Mouse (Mus musculus) heart, adult 18-20 months (tissue): ENCODE results near the gene Srp72. TPM values are rescaled to one million over a fixed set of nuclear protein-coding genes. Genes with fewer than 3 reads are reported as not detected.
"Not testable (repeated sequence)": the region's sequence is repeated elsewhere in the genome, so short reads cannot be mapped to it uniquely, and the experiment has no call there.

Source experiments
- DNase-seq, 2 experiments: peaks; one replicate each; pipeline ENCODE4 v3.0.0; 2021 to 2022; ENCODE audit warnings: mixed read lengths in 1 of 2
- total RNA-seq, 2 experiments: library from RNA; stranded (reverse); gene quantifications; 2 replicates each; pipeline ENCODE4 v1.2.3; 2021

Gene Srp72
- total RNA-seq, 2 experiments from 2014 or later: 40.4 to 50.6 TPM

DNA sequence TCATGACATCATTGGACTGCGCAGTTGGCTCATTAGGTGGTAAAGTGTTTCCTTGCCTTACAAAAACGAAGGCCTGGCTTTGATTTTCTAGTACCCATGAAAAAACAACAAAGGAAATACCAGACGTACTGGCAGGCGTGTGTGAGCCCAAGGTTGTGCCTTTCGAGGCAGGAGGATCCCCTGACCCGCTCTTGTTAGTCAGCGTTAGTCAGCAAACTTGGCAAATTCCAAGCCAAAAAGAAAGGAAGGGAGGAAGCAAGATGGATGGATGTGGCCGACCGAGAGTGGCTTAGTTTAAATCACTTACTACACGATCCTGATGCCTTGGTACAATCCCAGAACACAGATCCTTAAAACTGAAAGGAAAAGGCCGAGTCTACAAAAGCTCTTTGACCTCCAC is 11.9 kb upstream of the Srp72 start:
- no peak for DNase-seq

DNA sequence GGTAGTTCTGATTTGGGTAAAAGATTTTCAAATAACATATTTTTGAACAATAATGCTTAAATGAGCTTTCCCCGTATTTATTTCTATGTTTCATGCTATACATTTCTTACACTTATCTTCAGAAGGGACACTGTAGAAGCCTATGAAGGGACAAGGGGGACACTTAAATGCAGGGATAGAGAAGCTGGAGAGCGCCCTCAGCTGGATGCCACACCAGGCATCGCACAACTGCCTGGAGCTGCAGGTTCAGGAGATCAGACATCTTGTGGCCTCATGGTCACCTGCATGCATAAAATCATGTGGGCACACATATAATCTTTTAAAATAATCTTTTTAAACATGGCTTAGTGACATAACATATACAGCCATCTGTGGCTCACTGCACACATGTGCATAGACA is 9.8 kb upstream of the Srp72 start:
- no peak for DNase-seq

DNA sequence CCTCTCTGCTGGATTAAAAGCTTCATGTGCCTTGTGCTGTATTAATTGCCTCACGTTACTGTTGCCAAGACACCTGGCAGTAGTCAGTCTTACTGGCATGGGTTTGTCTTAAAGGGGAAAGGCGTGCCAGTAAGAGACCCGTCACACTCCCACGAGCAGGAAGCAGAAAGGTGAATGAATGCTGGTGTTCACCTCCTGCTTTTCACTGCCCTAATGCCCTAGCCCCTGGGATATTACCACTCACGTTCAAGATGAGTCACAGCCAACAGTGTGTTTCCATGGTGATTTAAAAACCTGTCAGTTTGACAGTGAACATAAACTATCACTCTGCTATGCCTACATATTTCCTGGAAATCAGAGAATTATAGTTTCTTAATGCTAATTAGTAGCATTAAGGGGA is 5.2 kb upstream of the Srp72 start:
- DNase-seq: no peak

DNA sequence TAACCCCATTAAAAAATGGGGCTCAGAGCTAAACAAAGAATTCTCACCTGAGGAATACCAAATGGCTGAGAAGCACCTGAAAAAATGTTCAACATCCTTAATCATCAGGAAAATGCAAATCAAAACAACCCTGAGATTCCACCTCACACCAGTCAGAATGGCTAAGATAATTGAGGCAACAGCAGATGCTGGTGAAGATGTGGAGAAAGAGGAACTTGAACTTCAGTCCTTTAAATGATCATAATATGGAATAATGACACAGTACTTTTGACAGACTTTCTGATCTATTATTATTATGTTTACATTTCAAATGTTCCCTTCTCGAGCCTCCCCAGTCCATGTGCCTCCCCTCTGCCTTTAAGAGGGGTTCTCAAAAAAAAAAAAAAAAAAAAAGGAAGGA is 3.4 kb upstream of the Srp72 start:
- DNase-seq: not testable (repeated sequence)

DNA sequence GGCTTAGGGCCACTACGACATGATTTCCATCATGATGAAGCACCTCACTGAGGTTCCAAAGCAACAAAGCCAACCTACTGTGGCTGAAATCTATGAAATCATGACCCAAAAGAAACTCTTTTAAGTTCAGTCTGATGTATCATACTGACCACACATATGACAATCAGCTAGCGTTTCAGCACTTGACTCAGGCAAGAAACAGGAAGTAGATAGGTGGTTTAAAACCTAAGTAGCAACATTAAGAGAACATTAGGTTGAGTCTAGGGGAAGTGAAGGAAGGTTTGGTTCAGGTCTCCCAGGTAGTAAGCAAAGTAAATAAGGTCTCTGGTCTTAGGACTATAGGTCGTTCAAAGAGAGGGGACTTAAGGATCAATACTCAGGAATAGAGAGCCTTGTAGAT is 995 bp upstream of the Srp72 start:
- no peak for DNase-seq

DNA sequence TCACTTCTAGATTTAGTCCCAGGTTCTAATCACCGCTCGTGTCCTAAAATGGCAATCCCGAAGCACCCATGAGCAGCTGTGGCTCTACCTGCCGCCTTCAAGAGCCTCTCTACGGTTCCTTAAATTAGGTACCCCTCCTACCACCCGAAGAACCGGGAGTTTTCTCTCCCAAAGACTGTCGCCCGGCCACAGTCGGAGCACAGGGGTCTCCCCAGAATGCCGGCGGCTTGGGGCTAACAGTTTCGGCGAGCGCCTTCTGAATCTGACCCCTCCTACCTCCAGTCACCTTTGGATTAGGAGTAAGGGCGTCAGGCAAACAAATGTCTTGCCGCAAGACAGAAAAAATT is 303 bp upstream of the Srp72 start:
- no peak for DNase-seq

DNA sequence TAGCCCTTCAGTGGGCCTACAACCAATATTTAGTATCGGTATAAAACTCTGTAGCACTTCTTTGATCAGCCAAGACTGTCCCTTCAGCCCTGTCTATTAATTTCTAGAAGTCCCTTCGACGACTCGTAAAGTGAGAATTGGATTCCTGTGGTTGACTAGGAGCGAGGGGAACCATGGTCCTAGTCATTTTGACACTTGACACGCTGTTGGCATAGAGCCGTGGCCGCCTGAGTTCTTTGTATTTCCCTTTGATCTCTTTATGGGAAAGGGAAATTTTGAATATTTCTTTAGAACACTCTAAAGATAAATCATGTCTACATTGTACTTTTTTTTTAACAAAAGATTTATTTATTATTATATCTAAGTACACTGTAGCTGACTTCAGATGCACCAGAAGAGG is 1.3 kb downstream of the Srp72 start:
- DNase-seq: no peak

DNA sequence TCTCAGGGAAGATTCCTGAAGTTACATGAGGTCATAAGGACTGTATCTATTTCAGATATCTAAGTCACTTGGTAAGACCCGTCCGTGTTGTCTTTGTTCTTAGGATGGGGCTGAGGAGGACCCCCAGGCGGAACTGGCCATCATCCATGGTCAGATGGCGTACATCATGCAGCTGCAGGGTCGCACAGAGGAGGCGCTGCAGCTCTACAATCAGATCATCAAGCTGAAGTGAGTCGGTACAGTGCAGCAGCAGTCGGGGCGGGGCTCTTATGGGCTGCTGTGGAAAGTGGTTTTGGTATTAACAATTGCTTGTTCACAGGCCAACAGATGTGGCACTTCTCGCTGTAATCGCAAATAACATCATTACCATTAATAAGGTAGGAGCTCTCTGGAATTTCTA is 9.5 kb downstream of the Srp72 start:
- no peak for DNase-seq

DNA sequence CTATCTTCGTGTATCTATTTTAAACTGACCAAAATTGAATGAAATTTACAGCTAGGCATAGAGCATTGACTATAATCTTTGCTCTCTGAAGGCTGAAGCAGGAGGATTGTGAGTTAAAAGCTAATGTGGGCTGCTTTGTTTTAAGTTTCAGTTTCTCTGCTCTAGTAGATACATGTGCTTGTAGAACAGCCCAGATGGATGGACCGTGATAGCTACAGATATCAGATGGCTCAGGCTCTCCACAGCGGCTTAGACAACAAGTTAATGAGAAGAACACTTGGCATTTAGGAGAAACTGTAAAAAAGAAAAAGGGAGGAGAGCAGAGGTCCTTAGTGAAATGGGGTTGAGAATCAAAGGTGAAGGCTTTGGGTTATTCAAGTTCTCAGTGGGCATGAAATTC is 16.3 kb downstream of the Srp72 start:
- no peak for DNase-seq

DNA sequence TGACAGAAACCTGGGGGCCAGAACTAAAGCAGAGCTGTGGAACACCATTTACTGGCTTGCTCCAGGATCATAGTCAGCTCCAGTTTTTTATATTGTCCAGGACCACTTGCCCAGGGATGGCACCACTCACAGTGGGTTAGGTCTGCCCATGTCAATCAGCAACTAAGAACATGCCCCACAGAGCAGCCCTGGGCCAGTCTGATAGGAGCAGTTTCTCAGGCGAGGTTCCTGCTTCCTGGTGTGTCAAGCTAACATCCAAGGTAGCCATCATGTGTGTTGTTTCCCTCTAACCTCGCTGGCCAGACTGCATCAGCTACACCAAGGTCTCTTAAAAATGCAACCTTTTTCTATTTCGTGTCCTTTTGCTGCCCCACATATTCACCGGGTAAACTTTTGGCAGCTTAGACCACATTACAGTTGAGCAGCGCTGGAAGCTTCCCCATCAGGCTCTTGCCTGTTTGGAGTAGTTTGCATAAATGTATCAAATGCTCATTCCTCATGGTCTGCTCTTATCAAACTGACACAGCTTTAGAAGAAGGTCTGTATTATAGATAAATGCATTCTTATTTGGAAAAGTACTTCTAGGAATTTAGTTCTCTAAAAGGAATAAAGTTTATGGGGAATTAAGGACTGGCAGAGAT is 18.8 kb downstream of the Srp72 start:
- DNase-seq: no peak

DNA sequence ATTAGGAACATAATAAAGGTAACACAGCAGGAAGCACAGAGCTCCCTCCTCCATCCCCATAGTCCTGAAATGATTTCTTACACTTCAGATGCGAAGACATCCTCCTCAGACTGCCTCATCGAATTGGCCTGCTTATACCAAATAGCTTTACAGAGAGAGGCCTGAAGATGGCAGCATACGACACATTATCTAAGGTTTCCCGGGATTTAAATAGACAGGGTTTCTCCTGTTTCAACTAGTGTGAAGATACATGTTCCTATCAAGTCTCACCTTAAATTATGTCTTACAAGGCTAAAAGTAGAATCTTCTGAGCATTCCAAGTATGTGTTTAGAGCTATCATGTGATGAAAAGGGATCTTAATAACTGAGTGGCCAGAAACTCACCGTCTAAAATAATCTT is 23.9 kb downstream of the Srp72 start:
- DNase-seq: no peak

DNA sequence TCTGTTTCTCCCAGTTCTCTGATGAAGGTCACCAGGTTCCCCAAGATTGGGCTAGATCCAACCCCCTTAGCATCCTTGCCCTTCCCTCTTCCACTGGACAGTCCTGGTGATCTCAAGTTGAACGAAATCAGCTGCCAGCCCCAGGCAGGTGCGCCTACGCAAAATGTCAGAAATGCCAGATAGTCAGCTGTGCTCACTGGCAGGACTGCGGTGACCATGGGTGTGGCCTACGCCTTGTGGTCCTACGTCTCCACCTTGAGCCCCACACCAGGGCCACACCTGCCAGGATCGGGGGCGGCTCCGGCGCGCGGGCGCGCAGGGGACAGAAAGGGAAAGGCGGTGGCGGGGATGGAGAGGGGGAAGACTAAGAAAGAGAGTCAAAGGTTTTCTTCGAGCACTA is 26.7 kb downstream of the Srp72 start:
- DNase-seq: no peak

DNA sequence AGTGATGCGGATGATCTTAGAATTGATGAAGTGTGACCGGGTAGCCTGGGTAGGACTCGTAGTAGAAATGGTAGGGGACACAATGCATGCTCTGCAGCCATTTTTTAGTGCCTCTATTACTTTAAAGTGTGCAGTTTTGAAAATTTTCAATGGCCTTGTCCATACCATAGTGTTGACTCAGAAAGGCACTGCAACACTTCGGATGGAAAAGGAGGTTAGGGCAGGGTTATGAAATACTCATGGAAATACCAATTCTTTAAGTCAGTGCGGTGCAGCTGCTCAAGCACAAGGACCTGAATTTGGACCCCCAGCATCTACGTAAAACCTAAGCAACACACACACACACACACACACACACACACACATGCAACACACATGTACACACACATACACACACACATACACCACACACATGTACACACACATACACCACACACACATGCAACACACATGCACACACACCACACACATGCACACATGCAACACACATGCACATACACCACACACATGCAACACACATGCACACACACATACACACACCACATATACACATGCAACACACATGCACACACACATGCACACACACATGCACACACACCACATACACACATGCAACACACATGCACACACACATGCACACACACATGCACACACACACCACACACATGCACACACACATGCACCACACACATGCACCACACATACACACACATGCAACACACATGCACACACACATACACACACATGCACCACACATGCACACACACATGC is 29.8 kb downstream of the Srp72 start, which contains the start of gene Arl9:
Gene Arl9, plus strand, starts transcription at position 5 of the 771 bp plus-strand sequence.
- DNase-seq: no peak

DNA sequence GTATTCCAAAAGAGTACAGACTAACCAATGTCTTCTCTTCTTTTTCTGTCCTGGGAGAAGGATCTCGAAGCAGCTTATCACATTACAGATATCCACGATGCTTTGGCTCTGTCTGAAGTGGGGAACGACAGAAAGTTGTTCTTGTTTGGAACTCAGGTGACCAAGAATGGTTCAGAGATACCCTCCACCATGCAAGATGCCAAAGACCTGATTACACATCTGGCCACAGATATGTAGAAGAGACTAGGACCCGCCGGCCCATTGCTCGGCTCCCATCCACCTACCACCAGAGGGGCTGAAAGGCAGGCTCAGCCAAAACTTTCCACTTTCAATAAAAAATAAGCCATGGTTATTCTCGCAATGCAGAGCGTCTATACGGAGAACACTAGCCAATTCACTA is 35.9 kb downstream of the Srp72 start:
- no peak for DNase-seq

DNA sequence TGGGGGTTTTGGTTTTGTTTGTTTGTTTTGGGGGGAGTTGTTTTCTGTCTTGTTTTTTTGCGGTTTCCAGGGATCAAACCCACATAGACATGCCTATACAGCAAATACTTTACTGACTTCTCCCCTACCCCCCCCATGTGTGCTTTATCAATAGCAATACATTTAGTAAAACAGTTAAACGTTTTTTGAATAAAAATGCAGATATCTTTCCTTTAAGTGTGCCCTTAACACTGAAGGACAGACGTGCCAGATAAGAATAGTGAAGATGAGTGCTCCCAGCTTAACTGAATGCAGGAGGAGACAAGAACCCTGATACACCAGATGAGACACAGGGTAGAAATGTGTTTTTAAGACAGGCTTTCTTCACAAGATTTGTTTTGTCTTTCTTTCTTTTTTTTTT is 36.6 kb downstream of the Srp72 start:
- DNase-seq: no peak

DNA sequence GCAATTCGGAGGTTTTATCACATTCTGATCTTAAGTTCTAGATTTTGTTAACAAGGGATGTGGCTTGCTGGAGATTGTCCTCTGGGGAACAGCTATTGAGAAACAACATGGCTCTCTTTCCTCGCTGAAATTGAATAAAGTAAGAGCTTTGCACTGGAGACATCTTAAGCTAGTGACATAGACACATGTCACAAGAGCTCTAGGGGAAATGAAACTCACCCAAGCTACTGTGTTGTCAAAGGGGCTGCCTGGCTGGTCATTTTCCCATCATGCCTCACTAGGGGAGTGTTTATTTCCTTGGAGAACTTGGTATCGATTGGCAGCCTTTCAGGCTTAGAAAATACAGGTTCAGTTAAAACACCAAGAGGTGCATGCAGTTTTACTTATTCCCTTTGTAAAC is 38.7 kb downstream of the Srp72 start:
- DNase-seq: peak in 1 of 2 experiments; percentile 10

DNA sequence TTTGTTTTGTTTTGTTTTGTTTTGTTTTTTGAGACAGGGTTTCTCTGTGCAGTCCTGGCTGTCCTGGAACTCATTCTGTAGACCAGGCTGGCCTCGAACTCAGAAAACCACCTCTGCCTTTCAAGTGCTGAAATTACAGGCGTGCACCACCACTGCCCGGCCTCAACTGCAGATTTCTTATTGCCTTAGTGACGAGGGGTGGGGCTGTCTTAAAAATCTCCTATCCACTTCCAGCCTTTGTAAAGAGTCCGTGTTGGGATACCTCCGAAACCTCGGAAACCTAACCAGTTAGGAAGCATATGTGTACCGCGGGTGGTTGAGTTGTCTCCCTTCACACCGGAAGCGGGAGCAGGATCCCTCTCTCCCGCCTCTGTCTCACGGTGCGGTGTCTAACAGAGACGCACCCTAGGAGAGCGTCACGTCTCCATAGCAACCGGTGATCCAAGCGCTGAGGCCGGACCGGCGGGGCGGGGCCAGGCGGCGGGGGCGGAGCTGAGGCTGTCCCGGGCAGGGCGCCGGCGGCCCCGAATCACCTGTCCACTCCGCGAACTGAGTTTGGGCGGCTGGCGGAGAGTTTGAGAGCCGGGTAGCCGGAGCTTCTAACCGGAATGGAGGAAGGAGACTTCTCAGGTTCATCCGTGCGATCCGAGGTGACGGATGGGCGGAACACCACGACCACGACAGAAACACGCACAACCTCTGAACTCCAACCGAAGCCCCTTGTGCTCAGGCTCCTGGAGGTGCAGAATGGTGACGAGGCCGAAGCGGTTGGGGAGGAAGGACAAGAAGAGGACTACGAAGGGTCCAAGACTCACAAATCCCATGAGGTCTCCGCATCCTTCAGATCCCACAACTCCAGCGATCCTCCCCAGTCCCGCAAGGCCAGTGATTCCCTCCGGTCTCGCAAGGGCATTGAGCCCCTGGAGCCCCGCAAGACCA is 41.3 kb downstream of the Srp72 start, which contains the start of gene Thegl:
Gene Thegl, plus strand, starts transcription at position 480 of the 939 bp plus-strand sequence.
- DNase-seq: peak; percentile 75 to 80

DNA sequence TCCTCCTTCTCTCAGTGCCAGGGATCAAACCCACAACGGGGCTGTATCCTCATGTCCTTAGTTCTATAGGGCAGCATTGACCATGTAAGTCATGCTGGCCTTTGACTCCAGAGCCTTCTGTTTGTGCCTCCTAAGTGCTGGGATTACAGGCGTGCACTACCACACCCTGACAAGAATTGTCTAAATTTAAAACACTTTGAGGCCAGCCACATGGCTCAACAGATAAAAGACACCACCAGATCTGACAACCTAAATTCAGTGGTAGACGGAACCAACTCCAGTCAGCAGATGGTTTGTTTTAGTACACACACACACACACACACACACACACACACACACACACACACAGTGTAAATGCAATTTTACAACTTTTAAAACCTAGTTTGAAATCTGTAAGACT is 53.6 kb downstream of the Srp72 start:
- no peak for DNase-seq

DNA sequence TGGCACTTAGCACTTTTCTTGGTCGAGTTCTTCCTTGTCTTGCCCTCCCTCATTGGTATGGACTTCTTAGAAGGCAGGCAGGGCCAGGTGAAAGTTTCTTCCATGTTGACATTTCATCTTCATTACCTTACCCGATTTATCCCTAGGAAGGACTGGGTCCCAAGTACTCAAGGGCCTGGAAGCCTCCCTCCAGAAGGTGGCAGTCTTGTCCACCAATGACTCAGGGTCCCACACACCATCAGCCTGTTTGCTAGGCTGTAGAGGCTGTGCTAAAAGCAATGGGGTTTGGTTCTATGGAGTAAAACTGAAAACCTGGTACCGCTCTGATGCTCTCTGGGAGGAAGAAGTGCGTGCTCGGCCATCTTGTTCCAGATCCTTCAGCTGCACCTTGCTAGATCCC is 55.3 kb downstream of the Srp72 start:
- DNase-seq: peak; percentile 39 to 71

DNA sequence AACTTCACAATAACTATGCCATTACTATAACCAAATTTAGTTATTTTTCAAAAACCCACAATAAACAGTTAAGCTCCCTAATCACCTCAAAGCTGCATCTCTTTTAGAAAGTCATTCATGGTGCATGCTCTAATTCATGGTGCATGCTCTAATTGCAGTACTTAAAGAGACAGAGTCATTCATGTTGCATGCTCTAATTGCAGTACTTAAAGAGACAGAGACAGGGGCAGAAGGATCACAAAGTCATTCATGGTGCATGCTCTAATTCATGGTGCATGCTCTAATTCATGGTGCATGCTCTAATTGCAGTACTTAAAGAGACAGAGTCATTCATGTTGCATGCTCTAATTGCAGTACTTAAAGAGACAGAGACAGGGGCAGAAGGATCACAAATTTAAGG is 60.6 kb downstream of the Srp72 start:
- not testable (repeated sequence) for DNase-seq

DNA sequence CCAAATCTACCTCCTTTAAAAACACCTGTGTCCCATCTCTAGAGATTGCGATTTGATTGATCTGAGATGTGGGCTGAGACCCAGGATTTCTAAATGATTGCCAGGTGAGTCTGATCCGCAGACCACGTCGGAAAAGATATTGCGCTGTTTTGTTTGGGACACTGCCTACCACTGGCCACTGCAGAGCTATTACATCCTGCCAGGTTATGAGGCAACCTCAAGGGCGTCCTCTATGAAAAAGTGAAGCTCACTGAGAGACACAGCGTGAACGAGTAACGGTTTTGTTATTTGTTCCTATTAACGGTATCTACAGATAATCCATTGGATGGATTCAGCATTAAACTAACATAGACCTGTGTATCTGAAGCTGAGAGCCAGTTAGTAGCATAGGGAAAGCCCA is 64.0 kb downstream of the Srp72 start:
- DNase-seq: no peak

DNA sequence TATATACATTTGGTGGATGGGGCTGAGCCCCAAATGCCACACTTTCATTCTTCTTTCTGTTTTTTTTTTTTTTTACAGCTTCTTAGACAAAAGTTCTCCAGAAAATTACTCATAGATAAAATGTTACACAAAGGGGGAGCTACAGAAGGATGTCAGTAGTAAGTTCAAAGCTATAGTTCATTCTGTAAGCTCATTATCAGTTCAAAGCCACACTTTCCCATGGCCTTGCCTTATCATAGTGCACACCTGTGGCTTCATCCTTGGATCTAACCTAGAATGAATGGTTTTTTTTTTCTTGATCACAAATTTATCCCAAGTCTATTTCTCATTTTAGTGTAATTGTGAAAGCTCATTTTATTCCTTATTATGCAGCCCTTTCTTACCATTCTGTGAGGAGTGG is 64.9 kb downstream of the Srp72 start:
- no peak for DNase-seq

DNA sequence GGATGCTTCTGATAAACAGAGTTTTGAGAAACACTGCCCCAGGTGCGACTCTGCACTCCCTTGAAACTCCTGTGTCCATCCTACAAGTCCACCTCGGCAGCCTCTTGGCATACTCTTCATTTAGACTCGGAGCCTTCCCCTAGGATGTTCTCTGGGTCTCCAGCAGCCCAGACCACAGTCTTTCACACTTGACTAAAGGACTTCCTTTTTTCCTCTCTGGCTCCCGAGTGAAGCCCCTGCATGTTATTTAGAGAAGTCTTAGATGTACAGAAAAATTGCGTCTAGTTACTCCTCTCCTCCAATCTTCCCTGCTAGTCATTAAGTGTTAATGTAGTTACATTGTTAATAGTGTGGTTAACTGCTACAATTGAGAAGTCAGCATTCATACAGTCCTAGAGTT is 69.9 kb downstream of the Srp72 start:
- DNase-seq: no peak
